Mouse (Mus musculus) lung, postnatal 4 days (tissue): ENCODE data around the gene Hspa12a.

Experiments
- DNase-seq, 2 experiments: peaks; one replicate each; pipeline ENCODE4 v3.0.0; 2021

Hspa12a gene

GRCm38 (mm10) chr19:58942841-58943828 lies at the start of gene Hspa12a, which contains the start of gene Eno4:
Hspa12a (minus strand) TSS chr19:58943654.
Eno4 (plus strand) TSS chr19:58943425.
- peak; percentile 95 for DNase-seq

GRCm38 (mm10) chr19:58981571-58981970 lies 38.1 kb upstream of the Hspa12a start:
- DNase-seq, result no peak

DNA sequence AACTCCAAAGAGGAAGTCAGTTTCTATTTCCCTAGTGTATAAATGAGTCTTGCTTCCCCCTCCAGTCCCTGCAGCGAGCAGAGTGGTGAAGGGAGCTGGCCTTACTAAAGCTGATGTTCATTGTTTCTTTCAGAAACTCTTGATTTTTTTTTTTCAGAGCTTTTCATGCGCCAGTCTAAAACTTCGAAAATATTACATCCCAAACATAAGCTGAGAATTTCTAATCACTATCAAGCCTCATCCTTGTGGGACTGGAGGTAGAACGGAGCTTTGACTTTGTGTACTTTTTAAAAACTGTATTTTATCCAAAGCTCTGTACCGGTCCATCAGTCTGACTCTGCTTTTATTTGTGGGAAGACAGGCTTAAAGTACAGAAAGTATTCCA lies 36.6 kb upstream of the Hspa12a start:
- no peak for DNase-seq

- no peak for DNase-seq
These were observed 36.1 kb upstream of the Hspa12a start for GRCm38 (mm10) chr19:58979436-58980055.

- peak in 1 of 2 experiments; percentile 7 for DNase-seq
These were observed 35.1 kb upstream of the Hspa12a start for GRCm38 (mm10) chr19:58978401-58979171.

DNA sequence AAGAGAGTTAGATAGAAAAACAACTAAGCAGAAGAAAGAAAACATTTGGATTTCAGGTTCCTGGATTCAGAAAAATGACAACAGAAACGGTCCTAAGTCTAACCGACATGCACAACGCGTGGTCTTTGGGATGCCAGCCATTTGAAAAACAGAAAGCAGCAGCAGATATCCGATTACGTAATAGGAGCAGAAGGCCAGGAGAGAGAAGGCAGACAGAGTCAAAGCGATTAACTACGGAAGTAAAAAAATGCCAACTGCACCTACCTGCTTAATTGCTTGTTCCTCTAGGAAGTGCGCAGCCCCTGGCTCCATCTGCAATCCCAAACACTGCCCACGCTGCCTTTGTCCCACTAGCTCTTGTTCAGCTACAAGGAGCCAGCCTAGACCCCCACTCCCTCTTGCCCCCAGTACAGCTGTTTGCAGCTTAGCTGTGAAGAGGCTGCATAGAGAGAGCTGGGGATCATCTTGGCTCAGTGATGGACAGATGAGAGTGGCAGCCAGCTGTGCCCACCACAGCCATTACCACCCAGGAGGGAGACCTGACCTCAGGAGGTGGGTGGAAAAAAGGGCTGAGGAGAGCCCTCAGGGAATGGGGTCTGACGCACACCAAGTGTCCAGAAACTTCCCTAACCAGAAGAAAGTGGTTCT lies 31.9 kb upstream of the Hspa12a start:
- DNase-seq, result no peak

DNA sequence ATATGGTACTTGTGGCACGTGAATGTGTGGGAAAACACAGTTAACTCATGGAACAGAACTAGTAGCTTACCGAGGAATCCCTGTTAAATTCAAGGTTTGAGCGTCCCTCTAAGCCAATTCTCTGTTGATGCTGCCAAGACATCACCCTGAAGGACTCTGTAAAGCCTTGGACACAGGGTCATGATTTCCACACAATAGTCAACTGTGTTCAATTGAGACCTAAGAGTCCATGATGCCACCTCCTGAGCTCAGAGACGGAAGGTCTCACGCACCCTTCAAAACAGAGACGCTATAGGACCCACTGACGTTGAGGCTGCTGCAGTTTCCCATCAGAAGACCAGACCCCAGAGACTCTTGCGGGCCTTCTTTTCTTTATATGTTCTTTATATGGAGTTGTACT lies 30.7 kb upstream of the Hspa12a start:
- DNase-seq, result no peak

GRCm38 (mm10) chr19:58970826-58971225 lies 27.4 kb upstream of the Hspa12a start:
- no peak for DNase-seq

- DNase-seq, result no peak
These were observed 25.5 kb upstream of the Hspa12a start for GRCm38 (mm10) chr19:58968731-58969506.

- DNase-seq, result no peak
These were observed 19.6 kb upstream of the Hspa12a start for GRCm38 (mm10) chr19:58963011-58963410.

DNA sequence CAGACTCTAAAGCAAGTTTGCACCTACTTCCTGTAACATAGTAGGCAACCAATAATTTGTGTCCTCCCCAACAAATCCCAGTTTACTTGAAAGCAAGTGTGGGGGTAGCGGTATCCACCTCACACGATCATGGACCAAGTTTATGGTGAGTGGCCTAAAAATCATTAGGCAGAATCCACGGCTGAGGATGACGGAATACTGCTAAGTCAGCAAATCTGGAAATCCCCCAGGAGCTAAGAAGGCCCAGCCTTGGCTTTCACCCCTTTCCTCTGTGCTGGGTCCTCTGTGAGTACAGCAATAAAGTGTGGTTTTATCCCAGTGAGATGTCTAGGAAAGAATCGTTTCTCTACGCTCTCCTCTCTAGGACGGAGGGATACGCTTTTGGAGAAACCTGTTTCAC lies 11.3 kb upstream of the Hspa12a start:
- no peak for DNase-seq

DNA sequence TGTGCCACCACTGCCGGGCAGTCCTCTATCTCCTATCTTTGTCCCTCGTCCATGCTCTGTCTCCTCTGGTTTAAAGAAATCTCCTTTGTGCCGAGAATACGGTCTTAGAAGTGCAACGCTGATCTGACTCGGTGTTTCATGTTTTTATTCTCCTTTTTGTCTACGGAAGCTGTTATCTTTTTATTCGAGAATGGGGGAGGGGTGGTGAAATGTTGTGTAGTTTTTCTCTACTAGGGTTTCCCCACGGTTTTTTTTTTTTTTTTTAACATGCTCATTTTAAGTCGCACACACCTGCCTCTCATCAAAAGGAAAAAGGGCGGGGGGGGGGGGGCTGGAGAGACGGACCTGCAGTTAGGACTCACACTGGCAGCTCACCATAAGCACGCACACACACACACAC lies 8.8 kb upstream of the Hspa12a start:
- no peak for DNase-seq

GRCm38 (mm10) chr19:58951521-58951920 lies 8.1 kb upstream of the Hspa12a start:
- no peak for DNase-seq

DNA sequence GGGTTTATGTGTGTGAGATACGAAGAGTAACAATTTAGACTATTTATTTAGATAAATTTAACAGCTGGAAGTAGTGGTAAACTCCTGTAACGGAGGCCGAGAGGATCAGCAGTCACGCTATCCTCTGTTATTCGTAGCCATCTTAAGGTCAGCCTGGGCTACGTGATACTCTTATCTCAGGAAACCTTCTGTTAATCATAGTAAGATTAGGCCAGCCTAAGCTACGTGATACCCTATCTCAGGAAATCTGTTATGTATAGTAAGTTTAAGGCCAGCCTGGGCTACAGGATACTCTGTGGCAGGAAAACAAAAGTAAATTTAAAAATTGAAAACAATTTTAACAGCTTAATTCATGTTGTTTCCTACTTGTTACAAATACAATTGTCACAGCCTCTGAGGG lies 2.5 kb upstream of the Hspa12a start:
- no peak for DNase-seq

DNA sequence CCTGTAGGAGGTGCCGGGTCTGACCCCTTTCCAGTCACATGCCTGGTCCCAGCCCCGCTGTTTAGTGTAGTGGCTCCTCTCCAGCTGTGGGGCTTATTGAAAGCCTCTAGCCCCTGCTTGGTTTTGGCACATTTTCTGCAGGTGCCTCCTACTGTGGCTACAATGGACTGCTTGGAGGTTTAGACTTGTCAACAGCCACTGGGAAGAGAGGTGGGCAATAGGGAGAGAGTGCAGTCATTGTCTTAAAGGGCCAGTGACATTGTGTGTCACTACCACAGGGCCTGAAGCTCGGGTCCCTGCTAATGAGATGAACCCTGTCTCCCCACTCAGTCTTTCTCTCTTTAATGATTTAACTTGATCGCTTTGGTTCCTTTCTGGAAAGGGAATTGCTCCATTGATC lies 10.4 kb downstream of the Hspa12a start:
- DNase-seq, result no peak

DNA sequence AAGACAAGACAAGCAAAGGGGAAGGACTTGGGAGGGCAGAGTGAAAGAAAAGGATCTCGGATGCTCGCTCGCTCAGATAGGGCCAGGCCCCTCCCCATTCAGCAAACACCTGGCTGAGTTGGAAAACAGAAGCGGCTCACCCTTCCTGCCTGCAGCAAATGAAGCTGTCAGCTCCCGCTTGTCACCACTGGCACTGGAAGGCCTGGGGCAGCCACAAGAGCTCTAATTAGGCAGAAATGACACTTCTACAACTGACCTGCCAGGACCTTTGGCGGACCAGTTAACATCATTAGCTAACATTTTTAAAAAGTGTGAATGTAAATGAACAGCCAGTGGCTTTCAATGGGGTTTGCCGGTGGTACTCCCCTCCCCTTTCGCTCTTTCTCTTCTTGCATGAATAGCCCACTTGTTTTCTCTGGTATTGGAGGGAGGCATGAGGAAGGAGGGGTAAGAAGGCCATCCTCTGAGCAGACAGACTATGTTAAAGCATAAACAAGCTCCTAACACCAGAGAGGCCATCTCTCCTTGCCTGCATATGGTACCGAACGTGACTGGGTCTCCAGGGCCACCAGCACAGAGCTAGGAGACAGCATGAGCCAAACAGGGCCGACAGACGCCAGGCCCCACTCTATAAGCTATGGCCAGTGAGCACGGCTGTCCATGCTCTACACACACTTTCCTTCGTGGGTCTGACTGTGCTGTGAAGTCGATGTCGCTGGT lies 12.2 kb downstream of the Hspa12a start:
- DNase-seq, result no peak

GRCm38 (mm10) chr19:58919148-58919547 lies 24.3 kb downstream of the Hspa12a start:
- DNase-seq, result no peak

DNA sequence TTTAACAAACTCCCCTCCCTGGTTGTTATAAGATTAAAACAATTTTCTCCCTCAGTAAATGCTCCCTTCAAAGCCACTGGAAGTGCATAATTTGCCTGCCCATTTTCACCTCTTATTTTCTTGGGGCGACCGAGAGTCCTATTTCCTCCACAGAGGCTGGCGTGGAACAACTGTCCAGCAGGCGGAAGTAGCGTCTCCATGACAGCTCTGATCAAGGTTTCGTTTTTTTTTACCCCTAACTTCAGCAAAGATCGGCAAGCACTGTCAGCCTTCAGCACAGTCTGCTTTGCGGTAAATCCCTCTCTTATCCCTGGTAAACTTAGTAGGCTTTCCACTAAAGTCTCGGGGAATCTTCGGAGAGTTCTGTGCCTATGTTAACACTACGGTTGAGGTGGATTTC lies 24.9 kb downstream of the Hspa12a start:
- DNase-seq, result peak in 1 of 2 experiments; percentile 15

DNA sequence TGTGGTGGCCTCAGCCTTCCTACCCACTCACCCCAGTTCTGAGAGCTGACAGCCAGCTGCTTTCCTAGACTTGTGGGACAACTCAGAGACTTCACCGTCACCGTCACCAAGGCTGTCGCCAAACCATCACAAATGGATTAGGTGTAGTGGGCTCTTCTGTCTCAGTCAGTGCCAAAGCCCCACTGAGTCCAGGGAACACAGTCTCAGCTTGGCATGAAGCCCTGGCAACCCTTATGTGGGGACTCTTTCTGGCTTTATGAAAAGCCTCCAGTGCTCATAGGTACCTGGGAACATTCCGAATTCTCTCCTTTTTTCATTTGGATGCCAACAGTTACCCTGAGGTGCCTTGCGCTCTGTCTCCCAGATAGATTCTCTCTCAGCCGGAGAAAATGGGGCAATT lies 30.2 kb downstream of the Hspa12a start:
- no peak for DNase-seq

DNA sequence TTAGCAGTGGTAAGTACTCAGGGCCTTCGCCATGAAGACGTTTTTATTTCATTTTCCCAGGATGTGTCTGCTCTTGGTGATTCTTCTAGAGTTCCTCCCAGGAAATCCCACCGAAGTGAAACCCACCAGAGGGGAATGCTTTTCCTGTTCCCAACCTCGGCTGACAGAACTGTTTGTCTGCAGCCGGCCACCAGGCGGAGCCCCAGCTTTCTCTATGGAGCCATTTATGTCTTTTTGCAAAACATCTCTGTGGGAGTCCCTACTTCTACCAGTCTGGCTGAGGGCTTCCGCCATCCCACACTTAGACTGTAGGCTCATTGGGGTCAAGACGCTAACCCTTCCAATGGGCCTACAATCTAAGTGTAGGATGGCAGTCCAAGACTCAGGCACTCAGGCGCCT lies 32.1 kb downstream of the Hspa12a start:
- peak; percentile 73 to 83 for DNase-seq

GRCm38 (mm10) chr19:58910941-58911368 lies 32.5 kb downstream of the Hspa12a start:
- peak; percentile 36 to 52 for DNase-seq
